Mouse (Mus musculus) liver, postnatal 0 days (tissue): ENCODE data around the gene Dnaaf1.

Source experiments
- CTCF ChIP-seq: sonication (generic); IDR thresholded peaks from 2 replicates; pipeline ENCODE4 v1.5.1; 2016; ENCODE audit warnings: antibody characterized with exemption, low read depth
- EP300 ChIP-seq: IDR thresholded peaks from 2 replicates; pipeline ENCODE4 v1.6.1; 2016; ENCODE audit warnings: antibody characterized with exemption, low read depth, mild to moderate bottlenecking

DNA sequence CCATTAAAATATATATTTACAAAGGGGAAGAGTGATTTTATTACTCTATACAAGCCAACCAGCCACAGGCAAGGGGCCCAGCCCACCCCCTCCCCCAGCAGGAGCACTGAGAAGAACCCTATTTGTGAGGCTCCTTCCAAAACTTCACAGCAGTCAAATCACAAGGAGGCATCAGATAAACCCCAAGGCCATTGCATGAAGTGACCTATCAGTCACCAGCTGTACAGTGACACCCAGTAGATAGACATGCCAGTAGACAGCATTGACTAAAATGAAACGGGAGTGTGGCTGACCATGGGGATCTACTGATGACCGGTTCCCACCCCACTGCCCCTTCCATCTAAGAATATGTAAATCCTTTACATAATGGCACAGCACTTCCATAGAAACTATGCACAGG lies 22.1 kb upstream of the Dnaaf1 start:
- TF ChIP-seq CTCF (no peak), EP300 (no peak)
